Mouse (Mus musculus) thymus, adult 2 months (tissue): ENCODE results near the gene Ada.

ENCODE experiments used
- CTCF ChIP-seq: fragments of 200-500 bp; IDR thresholded peaks from 2 replicates; pipeline ENCODE4 v1.5.1; 2012; ENCODE audit warnings: mild to moderate bottlenecking, control low read depth, low read length, moderate library complexity, borderline replicate concordance; ENCODE audit not compliant: control insufficient read depth, poor library complexity, insufficient read depth; ENCODE audit errors: extremely low read depth
- POLR2A ChIP-seq: fragments of 200-500 bp; IDR thresholded peaks from 2 replicates; pipeline ENCODE4 v1.6.1; 2012; ENCODE audit warnings: mild to moderate bottlenecking, low read length, control low read depth, moderate library complexity; ENCODE audit not compliant: control insufficient read depth, poor library complexity, insufficient read depth; ENCODE audit errors: extremely low read depth

DNA sequence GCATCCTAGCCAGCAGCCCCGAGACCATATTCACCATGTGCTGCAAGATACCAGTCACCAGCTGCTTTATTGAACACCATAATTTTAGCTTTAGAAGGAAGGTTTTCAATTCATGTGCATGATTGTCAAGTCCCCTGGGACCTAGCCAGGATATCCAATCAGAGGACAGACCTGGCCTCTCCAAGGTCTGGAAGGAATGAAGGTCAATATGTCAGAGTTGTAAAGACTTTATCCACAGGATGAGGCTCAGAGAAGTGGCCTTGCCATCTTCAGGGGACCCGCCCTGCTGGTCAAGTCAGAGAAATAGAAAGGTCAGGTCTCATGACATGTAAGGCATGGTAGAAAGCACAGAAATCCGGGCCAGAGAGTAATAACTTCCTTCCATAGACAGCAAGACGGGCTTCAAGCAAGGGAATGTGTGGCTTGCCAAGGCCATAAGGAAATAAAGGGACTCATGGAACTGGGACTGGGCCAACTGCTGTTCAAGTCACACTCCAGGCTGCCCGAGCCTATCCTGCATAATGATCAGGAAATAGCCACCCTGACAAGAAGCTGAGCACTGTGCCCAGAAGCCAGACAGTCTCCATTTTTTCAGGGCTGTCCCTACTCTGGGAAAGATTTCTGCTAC lies 23.2 kb downstream of the Ada start:
- TF ChIP-seq POLR2A = no peak
- TF ChIP-seq CTCF = no peak
